Mouse (Mus musculus) liver (tissue): ENCODE measurements around the gene Fgfr4.

Source experiments
- DNase-seq: peaks from one replicate; pipeline ENCODE4 v3.0.0-alpha.2; 2020; ENCODE audit warnings: mixed read lengths

Gene Fgfr4

DNA sequence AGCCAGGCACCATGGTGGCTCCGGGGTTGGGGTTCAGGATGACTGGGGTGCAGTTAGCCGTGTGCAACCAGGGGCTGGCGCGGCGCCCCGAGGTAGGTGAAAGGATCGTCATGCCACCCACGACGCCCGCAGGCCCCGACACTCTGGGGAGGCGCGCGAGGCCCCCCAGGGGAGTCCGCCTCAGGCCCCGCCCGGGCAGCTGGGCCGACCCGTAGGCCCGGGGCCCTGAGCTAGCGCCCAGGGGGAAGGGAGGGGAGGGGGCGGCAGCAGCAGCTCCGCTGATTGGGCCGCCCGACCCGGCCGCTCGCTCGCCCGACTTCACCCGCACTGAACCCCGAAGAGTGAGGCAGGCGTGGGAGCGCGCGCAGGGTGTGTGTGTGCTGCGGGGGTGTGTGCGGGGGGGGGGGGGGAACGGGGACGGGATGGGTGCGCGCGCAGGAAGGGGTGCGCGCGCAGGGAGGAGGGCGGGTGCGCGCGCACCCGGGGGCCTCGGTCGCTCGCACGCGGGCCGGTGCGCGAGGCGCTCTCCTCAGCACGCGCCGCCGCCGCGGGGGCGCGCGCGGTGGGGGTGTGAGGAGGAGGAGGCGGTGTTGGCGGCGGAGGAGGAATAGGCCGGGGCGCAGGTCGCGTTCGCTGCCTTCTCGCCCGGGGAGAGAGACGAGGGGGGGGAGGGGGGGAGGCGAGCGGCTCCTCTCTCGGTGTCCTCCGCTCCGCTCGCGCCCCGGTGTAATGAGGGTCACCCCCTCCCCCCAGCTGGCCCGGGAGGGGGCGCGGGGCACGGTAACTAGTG lies 59.0 kb downstream of the Fgfr4 start:
- peak; percentile 92 for DNase-seq

DNA sequence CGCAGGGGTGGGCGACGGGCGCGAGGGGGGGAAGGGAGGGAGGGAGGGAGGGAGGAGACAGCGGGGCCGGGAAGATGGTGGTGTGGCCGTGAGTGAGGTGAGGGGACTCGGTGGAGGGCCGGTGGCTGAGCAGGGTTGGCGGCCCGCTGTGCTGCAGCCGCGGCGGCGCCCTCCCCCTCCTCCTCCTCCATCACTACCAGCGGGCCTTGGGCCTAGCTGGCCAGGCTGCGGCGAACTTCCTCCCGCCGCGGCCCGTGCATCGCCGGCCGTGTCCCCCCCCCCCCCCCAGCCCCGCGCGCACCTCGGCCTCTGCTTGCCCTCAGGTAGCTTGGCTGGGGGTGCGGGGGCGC lies 59.5 kb downstream of the Fgfr4 start:
- no peak for DNase-seq

DNA sequence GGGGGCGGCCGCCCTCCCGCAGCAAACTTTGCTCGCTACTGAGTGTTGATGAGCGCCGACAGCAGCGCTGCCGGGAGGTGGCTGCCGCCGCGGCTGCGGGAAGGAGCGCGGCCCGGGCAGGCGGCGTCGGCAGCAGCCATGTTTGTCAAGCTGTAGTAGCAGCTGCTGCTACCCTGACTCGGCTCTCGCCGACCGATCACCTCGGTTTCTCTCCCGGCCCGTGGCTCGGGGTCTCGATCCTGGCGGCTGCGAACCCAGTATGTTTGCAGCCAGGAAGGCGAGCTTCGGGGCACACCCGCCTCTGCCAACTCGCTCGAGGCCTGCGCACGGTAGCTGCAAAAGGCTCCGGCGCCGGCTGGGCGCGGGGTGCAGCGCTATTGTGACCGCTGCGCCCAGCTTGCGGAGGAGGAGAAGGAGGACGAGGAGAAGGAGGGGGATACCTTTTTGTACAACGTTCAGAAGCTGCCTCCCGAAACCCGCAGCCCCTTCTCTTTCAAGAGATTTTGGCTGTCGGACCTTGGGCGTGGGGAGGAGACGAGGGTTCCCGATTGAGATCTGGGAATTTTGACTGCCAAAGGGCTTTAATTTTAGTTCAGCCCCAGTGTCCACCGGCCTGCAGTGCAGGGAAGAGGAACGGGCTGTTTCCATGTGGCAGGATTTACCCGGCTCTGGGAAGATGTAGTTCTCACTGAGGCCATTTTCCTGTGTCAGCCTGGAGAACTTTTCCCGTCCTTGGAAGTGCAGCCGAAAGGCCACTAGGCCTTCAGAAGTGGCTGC lies 60.1 kb downstream of the Fgfr4 start:
- DNase-seq: peak; percentile 70

DNA sequence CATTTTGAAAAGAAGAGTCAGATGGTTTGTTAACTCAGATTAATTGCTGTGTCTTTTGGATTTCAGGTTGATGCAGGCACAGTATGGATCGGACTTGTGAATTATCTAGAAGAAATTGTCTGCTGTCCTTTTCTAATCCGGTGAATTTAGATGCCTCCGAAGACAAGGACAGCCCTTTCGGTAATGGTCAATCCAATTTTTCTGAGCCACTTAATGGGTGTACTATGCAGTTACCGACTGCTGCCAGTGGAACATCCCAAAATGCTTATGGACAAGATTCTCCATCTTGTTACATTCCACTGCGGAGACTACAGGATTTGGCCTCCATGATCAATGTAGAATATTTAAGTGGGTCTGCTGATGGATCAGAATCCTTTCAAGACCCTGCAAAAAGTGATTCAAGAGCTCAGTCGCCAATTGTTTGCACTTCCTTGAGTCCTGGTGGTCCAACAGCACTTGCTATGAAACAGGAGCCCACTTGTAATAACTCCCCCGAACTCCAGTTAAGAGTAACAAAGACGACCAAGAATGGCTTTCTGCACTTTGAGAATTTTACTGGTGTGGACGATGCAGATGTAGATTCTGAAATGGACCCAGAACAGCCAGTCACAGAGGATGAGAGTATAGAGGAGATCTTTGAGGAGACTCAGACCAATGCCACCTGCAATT lies 60.8 kb downstream of the Fgfr4 start:
- DNase-seq: no peak
